Mouse (Mus musculus) layer of hippocampus, adult 8-10 months (tissue): ENCODE measurements at regions not wholly inside any gene's neighbourhood (a gene's known extent, or its start where the extent isn't known, plus 50 kb on each side); places are given as distances from the start of the nearest gene placed in this dataset.
"Not testable (repeated sequence)": the region's sequence is repeated elsewhere in the genome, so short reads cannot be mapped to it uniquely, and the experiment has no call there.

Experiments used
- DNase-seq, 2 experiments: peaks; one replicate each; pipeline ENCODE4 v3.0.0; 2022; ENCODE audit warnings: low spot score in 2 of 2

- DNase-seq, result no peak
Observed at GRCm38 (mm10) chrX:129546016-129546415, 203.5 kb upstream of the Diaph2 start.

DNA sequence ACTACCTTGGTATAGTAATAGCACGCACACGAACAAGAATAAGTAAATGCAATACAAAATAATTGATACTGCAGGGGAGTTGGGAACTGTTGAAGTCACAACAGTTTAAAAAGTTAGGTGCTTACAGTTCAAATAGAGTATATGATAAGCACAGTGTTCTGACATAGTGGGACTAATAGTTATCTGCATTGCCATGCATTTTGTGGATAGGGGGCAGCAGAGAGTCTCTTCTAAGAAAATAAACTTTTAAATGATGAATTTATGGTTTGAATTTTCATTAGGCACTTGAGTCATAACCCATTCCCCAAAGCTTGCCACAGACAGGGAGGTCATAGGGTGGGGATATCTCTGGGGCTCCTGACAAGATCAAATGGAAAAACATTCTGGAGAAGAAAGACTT lies 201.9 kb upstream of the Diaph2 start:
- DNase-seq, result no peak

GRCm38 (mm10) chrX:129556001-129556400 lies 193.5 kb upstream of the Diaph2 start:
- DNase-seq, result no peak

DNA sequence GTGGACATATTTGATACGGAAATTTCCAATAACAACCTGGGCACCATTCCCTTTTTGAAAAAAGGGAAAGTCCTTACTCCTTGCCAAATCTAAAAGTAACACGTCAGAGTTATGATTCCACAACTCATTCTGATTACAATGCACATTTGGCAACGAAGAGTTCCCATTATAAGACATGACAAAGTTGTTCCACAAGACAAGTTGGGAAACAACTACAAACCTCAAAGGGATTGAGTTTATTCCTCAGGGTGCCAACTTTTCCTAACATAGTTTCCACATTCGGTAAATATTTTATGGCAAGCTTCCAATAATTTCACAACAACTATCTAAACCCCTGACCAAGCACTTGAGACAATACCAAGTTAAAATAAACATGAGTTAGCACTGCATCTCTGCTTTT lies 150.1 kb upstream of the Diaph2 start:
- DNase-seq, result no peak

DNA sequence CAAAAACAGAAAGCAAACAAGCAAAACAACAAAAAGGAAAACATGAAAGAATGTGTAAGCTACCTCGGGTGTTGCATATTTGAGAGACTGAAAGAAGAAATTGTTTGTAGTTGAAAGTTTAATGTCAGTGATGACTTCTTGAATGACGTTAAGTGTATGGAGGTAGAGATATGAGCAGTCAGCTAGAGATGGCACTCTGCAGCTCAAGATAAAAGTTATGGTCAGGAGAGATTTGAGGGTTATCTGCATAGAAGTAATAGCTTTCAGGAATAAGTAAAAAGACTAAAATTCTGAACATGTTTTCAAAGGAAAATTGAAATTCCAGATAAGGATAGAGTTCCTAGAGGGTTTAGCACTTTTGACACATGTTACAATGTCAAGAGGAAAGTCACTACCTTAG lies 141.7 kb upstream of the Diaph2 start:
- DNase-seq, result no peak

DNA sequence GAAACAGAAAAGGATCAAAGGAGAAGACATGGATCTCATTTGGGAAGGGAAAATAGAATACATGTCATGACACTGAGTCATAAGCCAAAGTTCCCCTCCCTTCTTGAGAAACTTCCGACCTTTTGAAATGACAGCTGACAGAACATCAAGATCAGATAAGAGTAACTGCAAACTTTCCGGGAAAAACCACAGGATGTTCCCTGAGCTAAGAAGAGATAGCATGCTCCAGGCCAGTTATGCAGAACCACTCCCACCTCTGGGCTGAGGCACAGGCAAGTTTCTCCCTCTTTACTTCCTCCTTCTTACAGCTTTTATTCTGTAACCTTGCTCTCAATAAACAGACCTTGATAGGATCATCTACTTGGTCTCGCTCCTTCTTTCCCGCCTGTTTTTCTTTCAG lies 138.0 kb upstream of the Diaph2 start:
- DNase-seq, result not testable (repeated sequence)

DNA sequence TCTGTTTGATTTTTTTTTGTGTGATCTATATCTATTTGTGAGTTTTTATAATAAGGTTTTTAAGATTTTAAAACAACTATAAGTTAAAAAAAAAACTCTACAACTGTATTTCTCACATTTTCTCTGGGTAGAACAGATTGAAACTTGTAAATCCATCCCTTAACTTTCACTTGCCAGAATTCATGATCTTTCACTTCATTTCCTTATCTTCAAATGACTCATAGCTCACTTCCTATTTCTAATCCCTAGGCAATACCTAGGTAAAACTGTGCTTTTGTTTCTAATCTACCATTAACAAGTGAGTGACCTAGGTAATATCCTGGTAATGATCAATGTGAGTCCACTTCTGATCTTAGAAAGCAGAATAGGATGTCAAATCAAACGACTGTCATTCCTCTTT lies 112.5 kb upstream of the Diaph2 start:
- DNase-seq, result no peak

DNA sequence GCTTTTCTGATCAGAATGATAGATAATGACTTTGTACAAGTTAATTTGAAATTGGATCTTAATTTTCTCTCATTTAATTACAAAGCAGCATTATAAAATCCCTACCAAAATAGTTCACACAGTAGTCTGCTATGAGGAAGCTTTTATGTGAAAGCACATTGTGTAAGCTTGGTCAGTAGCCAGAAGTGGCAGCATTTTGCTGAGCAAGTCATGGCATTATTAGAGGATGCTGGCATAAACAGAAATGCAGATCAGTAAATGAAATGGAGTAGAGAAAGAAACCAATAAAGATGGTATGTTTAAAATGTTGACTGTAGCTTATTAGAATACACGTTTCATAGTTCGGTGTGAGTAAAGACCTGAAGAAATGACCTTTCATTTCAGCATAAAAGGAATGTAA lies 104.4 kb upstream of the Diaph2 start:
- DNase-seq, result peak in 1 of 2 experiments; percentile 1

- peak; percentile 6 to 8 for DNase-seq
Observed at GRCm38 (mm10) chrX:129656906-129657305, 92.6 kb upstream of the Diaph2 start.

- no peak for DNase-seq
Observed at GRCm38 (mm10) chrX:129690677-129691076, 58.9 kb upstream of the Diaph2 start.
